Mouse (Mus musculus): ENCODE data around the gene Eef1akmt3.

Gene Eef1akmt3

DNA sequence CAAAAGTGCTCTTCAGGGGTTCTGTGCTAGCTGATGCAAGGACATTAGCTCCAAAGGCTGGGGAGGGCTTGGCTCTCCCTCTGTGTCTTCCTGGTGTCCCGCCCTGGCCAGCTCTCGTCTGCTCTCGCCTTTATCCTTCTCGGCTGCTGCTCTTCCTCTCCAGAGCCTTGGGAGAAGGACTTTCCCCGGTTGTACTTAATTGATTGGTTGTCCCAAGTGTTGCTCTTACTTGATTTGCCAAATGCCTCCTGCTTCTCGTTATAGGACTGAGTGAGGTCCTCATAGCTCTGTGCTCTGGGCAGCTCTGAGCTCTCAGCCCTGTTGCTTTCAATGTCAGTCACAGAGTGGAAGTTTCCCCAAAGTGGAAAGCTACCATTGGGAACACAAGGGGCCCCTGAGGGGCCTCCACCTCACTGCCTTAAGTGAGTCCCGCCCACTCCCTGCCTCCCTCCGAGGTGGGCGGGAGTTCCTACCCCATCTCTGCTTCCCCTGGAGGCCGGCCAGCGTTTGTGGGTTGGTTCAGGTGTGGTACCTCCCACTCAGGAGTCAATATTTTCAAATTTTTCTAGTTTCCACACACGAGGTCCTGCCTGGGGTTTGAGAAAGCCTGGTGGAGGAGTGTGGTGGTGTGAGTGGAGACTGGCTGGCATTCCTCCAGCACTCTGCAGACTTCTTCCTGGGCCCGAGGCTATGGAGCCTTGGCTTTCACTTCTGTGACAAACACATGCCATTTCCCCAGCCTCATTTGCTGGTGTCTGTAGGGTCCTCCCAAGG, 43.8 kb downstream of the Eef1akmt3 start:
- no peak for DNase-seq

- DNase-seq: no peak
Observed at GRCm38 (mm10) chr10:126993621-126994020, 47.7 kb downstream of the Eef1akmt3 start.

- no peak for DNase-seq
Observed at GRCm38 (mm10) chr10:126991676-126992075, 49.6 kb downstream of the Eef1akmt3 start.

- DNase-seq: peak; percentile 88 to 93
Observed at GRCm38 (mm10) chr10:126990313-126991056, 50.8 kb downstream of the Eef1akmt3 start.

DNA sequence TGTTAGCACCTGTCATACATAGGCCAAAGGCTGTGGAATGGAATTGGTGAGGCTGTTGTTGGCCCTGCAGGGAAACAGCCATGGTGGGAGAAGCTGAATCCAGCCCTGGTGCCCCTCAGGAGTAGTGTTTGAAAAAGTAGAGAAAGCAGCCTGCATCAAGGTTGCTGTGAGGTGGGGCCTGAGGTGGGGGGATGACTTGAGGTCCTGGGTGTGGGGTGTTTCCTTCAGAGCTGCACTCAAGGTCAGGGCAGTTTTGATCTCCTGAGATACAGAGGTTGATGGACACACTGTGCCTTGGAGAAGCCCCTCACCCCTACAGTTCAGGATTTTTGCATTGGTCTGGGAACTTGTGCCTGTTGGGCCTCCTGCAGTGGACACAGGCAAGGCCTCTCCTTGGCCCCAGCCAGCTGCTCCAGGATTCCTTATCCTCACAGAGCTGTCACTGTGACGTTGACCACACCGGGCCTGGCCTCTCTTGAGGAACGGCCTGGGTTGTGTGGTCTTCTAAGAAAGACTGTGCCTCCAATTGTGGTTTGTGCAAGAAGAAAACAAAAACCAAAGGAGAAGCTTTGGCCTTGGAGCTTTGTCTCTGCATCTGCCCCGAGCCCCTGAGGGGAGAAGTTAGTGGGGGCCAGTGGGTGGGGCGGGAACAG, 52.7 kb downstream of the Eef1akmt3 start:
- no peak for DNase-seq

DNA sequence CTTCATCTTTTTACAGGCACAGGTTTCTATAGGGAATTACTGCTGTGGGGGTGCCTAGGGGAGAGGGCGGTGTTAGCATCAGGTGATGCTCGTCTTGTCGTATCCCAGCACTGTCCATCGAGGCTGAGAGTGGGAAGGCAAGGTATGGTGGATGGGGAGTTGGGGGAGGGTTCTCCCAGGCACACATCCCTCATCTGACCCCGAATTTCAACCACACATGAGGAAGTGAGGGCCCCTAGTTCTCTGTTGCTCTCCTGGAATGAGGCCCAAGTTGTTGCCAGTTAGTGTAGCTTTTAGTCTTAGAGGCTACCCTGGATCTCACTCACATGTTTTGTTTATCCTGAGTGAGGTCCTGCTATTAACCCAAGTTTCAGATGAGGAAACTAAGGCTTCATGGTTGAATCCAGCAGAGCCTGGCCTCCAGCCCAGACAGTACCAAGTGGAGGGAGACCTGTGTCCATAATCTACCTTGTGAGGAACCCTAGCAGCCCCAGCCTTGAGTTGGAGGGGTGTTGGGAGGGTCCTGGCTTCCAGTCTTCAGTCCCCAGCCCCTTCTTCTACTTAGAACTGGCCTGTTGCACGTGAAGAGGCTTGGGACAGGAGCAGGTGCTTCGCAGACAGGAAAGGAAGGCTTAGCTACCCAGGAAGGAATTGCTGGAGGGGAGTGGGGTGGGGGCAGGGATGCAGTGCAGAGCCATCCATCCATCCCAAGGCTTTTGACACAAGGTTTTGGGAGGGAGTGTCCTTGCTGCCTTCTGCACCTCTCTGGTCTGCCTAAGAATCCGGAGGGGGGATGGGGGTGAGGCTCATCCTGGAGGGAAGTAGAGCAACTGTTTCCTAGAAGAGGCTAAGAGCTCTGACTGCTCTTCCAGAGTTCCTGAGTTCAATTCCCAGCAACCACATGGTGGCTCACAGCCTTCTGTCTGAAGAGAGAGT, 53.9 kb downstream of the Eef1akmt3 start:
- no peak for DNase-seq

GRCm38 (mm10) chr10:126986541-126986961, 54.8 kb downstream of the Eef1akmt3 start:
- DNase-seq: peak; percentile 89 to 92

GRCm38 (mm10) chr10:126985579-126985978, 55.7 kb downstream of the Eef1akmt3 start:
- no peak for DNase-seq

GRCm38 (mm10) chr10:126985127-126985526, 56.2 kb downstream of the Eef1akmt3 start:
- DNase-seq: no peak

- peak; percentile 34 to 72 for DNase-seq
Observed at GRCm38 (mm10) chr10:126984189-126985004, 56.9 kb downstream of the Eef1akmt3 start.

DNA sequence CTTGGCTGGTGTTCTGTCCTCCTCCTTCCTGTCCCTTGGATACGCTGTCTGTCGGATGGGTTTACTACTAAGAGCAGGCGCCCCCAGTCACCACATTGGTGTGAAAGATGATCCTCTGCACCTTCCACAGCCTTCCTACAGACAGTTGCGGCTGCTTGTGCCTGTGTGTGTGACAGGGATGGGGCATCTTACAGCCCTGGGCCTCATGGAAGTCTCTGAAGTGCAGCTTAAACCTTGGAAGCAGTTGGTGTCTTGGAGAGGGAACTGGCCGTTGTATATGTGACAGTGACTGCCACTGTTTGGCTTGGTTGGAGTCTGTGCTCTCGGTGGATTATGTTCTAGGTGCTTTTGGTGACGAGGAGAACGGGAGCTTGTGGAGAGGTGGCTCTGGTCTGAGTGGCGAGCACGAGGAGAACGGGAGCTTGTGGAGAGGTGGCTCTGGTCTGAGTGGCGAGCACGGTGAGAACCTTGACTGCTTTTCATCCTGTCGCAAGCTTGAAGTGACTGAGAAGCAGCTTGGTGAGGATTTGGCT, 58.1 kb downstream of the Eef1akmt3 start:
- no peak for DNase-seq

GRCm38 (mm10) chr10:126981746-126982145, 59.6 kb downstream of the Eef1akmt3 start:
- DNase-seq: peak; percentile 42 to 52
